Mouse (Mus musculus) thymus, adult 2 months (tissue): ENCODE measurements at regions not wholly inside any gene's neighbourhood (a gene's known extent, or its start where the extent isn't known, plus 50 kb on each side); places are given as distances from the start of the nearest gene placed in this dataset.

Source experiments
- DNase-seq: peaks from one replicate; pipeline ENCODE4 v3.0.0; 2021
- H3K27ac ChIP-seq: fragments of 200-500 bp; 2 replicates; pipeline ENCODE4 v1.5.1; 2012; ENCODE audit warnings: low read length, control low read depth; ENCODE audit not compliant: control insufficient read depth, insufficient read depth
- H3K27me3 ChIP-seq: fragments of 200-500 bp; 2 replicates; pipeline ENCODE4 v1.6.1; 2012; ENCODE audit warnings: mild to moderate bottlenecking, low read length, moderate library complexity, mixed read lengths; ENCODE audit not compliant: control insufficient read depth, insufficient read depth
- H3K36me3 ChIP-seq: fragments of 200-500 bp; 2 replicates; pipeline ENCODE4 v1.6.1; 2012; ENCODE audit warnings: mild to moderate bottlenecking, low read length, moderate library complexity; ENCODE audit not compliant: control insufficient read depth, insufficient read depth
- H3K4me1 ChIP-seq: fragments of 200-500 bp; replicated peaks from 2 replicates; pipeline ENCODE4 v1.6.1; 2012; ENCODE audit warnings: low read length; ENCODE audit not compliant: control insufficient read depth, insufficient read depth
- H3K4me3 ChIP-seq: fragments of 200-500 bp; 2 replicates; pipeline ENCODE4 v1.5.1; 2012; ENCODE audit warnings: mild to moderate bottlenecking, low read length, control low read depth, moderate library complexity; ENCODE audit not compliant: control insufficient read depth, insufficient read depth
- CTCF ChIP-seq: fragments of 200-500 bp; IDR thresholded peaks from 2 replicates; pipeline ENCODE4 v1.5.1; 2012; ENCODE audit warnings: mild to moderate bottlenecking, control low read depth, low read length, moderate library complexity, borderline replicate concordance; ENCODE audit not compliant: control insufficient read depth, poor library complexity, insufficient read depth; ENCODE audit errors: extremely low read depth
- POLR2A ChIP-seq: fragments of 200-500 bp; IDR thresholded peaks from 2 replicates; pipeline ENCODE4 v1.6.1; 2012; ENCODE audit warnings: mild to moderate bottlenecking, low read length, control low read depth, moderate library complexity; ENCODE audit not compliant: control insufficient read depth, poor library complexity, insufficient read depth; ENCODE audit errors: extremely low read depth
- WGBS: fragments of 180-500 bp; shearing (Covaris S2); methylation state at CpG from one replicate; pipeline ENCODE4 v1.1.7; 2018; 5-methylcytosine and 5-hydroxymethylcytosine counted together

DNA sequence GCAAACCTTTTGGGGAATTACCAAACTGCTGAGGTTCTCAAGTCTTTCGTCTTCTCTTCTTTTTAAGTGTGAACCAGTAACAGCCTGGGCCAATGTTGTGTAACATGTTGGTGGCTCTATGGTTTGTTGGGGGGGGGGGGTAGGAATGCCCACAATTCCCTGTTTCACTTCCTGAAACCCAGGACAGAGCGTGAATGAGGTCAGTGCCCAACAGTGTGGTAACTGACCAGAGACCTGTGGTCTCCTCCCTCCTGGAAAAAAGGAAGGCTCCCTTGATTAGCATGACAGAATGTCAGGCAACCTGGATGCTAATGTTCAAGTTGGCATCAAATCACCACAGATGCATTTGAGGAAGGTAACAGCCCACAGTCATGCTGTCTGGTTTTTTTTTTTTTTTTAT is 218.9 kb upstream of the Tcerg1l start:
- Histone ChIP-seq H3K4me1 (no peaks in the 10 kb centered on the region), H3K27me3 (no peaks in the 10 kb centered on the region), H3K36me3 (no peaks in the 10 kb centered on the region), H3K27ac (no peak overlapping the region), H3K4me3 (no peak overlapping the region)
- TF ChIP-seq CTCF (no peak), POLR2A (no peak)
- 49% methylated on average over 2 of the region's 2 CpGs for WGBS
- no peak for DNase-seq

DNA sequence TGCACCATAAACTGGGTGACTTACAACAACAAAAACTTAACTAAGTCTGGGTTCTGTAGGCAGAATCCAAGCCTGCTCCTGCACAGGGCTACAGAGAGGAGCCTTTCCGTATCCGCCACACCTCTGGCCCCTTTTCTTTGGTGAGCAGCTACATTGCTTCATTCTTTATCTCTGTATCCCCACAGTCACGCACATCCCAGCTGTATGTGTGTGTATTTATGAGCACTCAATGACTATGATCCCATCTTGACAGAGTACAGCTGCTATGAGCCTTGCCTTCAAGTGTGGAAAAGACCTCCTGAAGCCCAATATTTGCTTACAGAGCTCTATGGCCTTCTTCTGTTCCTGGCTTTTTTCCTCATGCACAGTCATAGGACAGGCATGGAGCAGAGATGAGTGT is 212.1 kb upstream of the Tcerg1l start:
- no peak for DNase-seq
- Histone ChIP-seq H3K27ac (no peak overlapping the region), H3K4me1 (no peaks in the 10 kb centered on the region), H3K36me3 (no peaks in the 10 kb centered on the region), H3K27me3 (no peaks in the 10 kb centered on the region), H3K4me3 (no peak overlapping the region)
- 95% methylated on average over 3 of the region's 3 CpGs for WGBS
- TF ChIP-seq POLR2A (no peak), CTCF (no peak)

DNA sequence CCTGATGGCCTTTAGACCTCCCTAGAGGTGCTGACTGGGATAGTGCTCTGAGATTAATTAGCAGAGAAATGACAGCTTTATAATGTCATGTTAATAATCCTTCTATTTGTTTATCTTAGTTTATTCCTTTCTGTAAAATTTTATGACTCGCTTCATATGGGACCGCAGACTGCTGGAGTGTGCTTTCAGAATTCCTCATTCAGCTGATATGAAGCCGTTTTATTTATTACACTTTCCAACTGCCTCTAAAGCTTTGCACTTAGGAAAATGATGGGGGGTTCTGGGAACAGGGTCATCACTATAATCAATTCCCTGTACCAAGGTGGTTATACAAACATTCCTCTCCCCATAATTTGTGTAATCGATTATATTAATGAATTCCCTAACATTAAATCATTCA is 211.6 kb upstream of the Tcerg1l start:
- H3K4me1 ChIP-seq = no peaks in the 10 kb centered on the region

DNA sequence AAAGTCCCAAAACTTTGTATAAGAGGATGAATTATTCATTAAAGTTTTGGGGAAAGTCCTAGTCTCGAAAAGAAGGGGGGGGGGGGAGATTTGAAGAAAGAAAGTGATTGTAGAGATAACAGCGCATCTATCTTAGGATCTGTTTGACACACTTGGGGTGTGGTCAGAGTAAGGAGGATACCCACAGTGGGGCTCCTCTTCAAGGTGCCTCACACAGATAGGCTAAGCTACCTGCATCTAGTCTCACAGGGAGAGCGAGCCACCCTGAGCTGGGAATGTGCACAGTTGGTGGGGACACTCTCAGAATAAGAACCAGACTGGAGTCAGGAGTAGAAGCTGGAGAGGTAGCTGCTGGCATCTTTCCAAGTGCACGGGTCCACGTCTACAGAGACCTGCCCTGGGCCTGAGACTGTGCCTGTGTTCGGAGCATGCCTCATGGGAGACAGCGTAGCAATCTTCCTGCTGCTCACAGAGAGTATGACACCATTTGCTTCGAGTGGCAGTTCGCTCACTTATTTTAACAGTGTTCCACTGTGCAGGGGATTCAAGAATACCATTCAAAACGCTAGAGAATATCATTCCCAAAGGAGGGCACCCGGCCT is 208.9 kb upstream of the Tcerg1l start:
- Histone ChIP-seq H3K4me3 (no peak overlapping the region), H3K36me3 (no peaks in the 10 kb centered on the region), H3K4me1 (no peaks in the 10 kb centered on the region), H3K27ac (no peak overlapping the region), H3K27me3 (no peaks in the 10 kb centered on the region)
- 82% methylated on average over 11 of the region's 11 CpGs for WGBS
- TF ChIP-seq CTCF = no peak
- no peak for TF ChIP-seq POLR2A
- no peak for DNase-seq

More for the DNA sequence above, 211.6 kb upstream of the Tcerg1l start:
- DNase-seq = no peak
- Histone ChIP-seq H3K36me3 (no peaks in the 10 kb centered on the region), H3K27ac (no peak overlapping the region), H3K4me3 (no peak overlapping the region), H3K27me3 (no peaks in the 10 kb centered on the region)
- 94% methylated on average over 4 of the region's 4 CpGs for WGBS
- TF ChIP-seq POLR2A (no peak), CTCF (no peak)

DNA sequence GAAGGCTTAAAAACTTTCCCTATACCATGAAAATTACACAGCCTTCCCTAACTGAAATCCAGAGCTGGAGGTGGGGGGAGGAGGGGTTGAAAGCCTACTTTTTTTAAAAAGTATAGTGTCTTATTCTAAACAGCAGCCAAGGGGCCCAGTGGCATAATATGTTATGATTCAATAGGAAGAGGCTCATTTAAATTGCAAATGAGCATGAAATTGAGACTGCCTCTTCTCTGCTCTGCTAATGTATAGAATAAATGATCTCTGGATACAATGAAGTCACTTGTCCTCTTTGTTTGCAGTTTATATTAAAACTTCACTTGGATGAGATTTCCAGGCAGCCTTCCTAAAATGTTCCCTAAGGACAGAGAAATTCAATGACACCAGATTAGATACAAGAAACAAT is 208.4 kb upstream of the Tcerg1l start:
- no peak overlapping the region for H3K4me3 ChIP-seq
- no peaks in the 10 kb centered on the region for H3K4me1 ChIP-seq
- no peak overlapping the region for H3K27ac ChIP-seq
- no peaks in the 10 kb centered on the region for H3K36me3 ChIP-seq
- TF ChIP-seq POLR2A (no peak), CTCF (no peak)
- DNase-seq = no peak
- H3K27me3 ChIP-seq = no peaks in the 10 kb centered on the region

DNA sequence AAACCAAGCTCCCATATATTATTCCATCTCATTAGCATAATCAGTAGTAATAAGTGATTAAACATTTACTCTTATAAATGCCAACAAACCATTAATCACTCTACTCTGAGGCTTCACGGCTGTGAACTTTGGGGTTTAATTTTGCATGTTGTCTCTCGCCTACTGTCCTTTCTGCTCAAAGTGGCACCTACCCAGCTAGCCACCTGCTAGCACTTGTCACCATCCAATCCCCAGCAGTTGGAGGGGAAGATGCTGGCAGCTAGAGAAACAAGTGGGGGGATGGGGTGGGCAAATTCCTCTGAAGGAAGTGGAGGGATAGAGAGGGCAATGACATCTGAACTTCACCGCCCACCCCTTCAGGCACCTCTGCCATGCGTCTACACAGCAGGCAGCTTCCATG is 204.2 kb upstream of the Tcerg1l start:
- no peaks in the 10 kb centered on the region for H3K4me1 ChIP-seq
- WGBS = 77% methylated on average over 4 of the region's 4 CpGs
- no peaks in the 10 kb centered on the region for H3K36me3 ChIP-seq
- H3K27me3 ChIP-seq = no peaks in the 10 kb centered on the region
- DNase-seq = no peak
- no peak overlapping the region for H3K4me3 ChIP-seq
- TF ChIP-seq CTCF (no peak), POLR2A (no peak)
- no peak overlapping the region for H3K27ac ChIP-seq

DNA sequence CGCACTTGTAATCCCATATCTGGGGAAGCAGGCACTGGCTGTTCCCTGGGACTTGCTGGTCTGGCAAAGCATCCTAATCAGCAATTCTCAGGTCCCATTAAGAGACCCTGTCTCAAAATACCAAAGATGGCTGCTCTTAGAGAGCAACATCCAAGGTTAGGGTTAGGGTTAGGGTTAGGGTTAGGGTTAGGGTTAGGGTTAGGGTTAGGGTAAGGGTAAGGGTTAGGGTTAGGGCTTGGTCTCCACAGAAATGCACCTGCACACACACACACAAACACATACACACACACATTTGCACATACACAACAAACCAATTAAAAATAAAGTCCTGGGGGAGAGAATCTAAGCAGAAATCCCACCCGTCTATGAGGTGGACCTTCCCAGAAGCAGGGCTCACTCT is 195.8 kb upstream of the Tcerg1l start:
- TF ChIP-seq CTCF = no peak
- no peak for TF ChIP-seq POLR2A

More for the DNA sequence above, 195.8 kb upstream of the Tcerg1l start:
- H3K4me3 ChIP-seq = no peak overlapping the region
- DNase-seq = no peak
- H3K27ac ChIP-seq = no peak overlapping the region
- H3K27me3 ChIP-seq = no peaks in the 10 kb centered on the region
- H3K4me1 ChIP-seq = no peaks in the 10 kb centered on the region
- WGBS = 93% methylated on average over 2 of the region's 2 CpGs
- no peaks in the 10 kb centered on the region for H3K36me3 ChIP-seq
